24 mouse cellular contexts compared by ENCODE assay signal in genomic region chr1:156211809-156212317, GRCm38 (mm10). TPM values are rescaled to one million over a fixed set of nuclear protein-coding genes. Genes with fewer than 3 reads are reported as not detected.
DNase-seq lines count a peak whose midpoint lies in the region; ATAC-seq and TF ChIP-seq lines count a peak whose summit lies in the region.
"Had no signal": no experiment of that assay in that cellular context is flagged by ENCODE, and none has a peak within 500 bp of the region (broad histone marks: within the 10 kb centered on the region; RNA-seq: fewer than 3 reads in every experiment).

No protein-coding gene starts in this region.

- DNase-seq in forebrain, postnatal 0 days: no peak
- DNase-seq in layer of hippocampus, adult 2 months (ENCODE audit: low spot score in 2 of 2): no peak
- DNase-seq in layer of hippocampus, adult 9-11 months: no peak
- no peak for DNase-seq in midbrain, embryonic 11.5 days (ENCODE audit: low spot score, missing footprints)
- no peak for DNase-seq in midbrain, embryonic 10.5 days (ENCODE audit: low spot score)
- peak; percentile 58 for DNase-seq in MN1 (ENCODE audit: low spot score)
- DNase-seq in gastrocnemius, adult 2 months: no peak
- DNase-seq: adrenal gland, postnatal 14 days; B cell, adult 2 months; cerebellum, adult 18-20 months; cerebellum, adult 9-11 months; cerebellum, postnatal 36 days; gastrocnemius, postnatal 36 days; heart, adult 11 months; heart, postnatal 14 days had no signal

- no peak overlapping the region for H3K9ac ChIP-seq in forebrain, postnatal 0 days
- H3K9ac ChIP-seq in forebrain, embryonic 16.5 days (replicated peaks; ENCODE audit: low read depth, low read length): no peak overlapping the region
- H3K9ac ChIP-seq in midbrain, embryonic 11.5 days (ENCODE audit: low read length): no peak overlapping the region
- H3K9ac ChIP-seq: embryonic facial prominence, embryonic 13.5 days; forebrain, embryonic 12.5 days; heart, embryonic 15.5 days; hindbrain, embryonic 13.5 days had no signal

- ATAC-seq in forebrain, postnatal 0 days: peak; percentile 23; the same call in 1 of the 2 replicates
- no peak for ATAC-seq in forebrain, embryonic 16.5 days
- peak; percentile 57; the same call in 1 of the 2 replicates for ATAC-seq in midbrain, embryonic 11.5 days (ENCODE audit: low FRiP score)
- ATAC-seq: CD4-positive, CD25-positive, alpha-beta regulatory T cell, adult 4 months had no signal

- no peaks in the 10 kb centered on the region for H3K4me1 ChIP-seq in forebrain, postnatal 0 days (ENCODE audit: insufficient read depth)
- peaks cover 4% of the 10 kb centered on the region for H3K4me1 ChIP-seq in forebrain, embryonic 16.5 days (replicated peaks; ENCODE audit: control insufficient read depth, insufficient read depth, low read length)
- peaks cover 2% of the 10 kb centered on the region; the same call in 1 of the 2 replicates for H3K4me1 ChIP-seq in midbrain, embryonic 11.5 days (ENCODE audit: control insufficient read depth, insufficient read depth, low read length)
- peaks cover 32% of the 10 kb centered on the region for H3K4me1 ChIP-seq in midbrain, embryonic 10.5 days
- H3K4me1 ChIP-seq: embryonic facial prominence, embryonic 13.5 days; forebrain, embryonic 12.5 days had no signal

- H3K4me3 ChIP-seq in forebrain, postnatal 0 days (ENCODE audit: low read depth, low read length): no peak overlapping the region
- H3K4me3 ChIP-seq in forebrain, embryonic 16.5 days (replicated peaks; ENCODE audit: low read length): no peak overlapping the region
- no peak overlapping the region for H3K4me3 ChIP-seq in layer of hippocampus, adult 2 months
- H3K4me3 ChIP-seq in midbrain, embryonic 11.5 days (ENCODE audit: low read depth, low read length): no peak overlapping the region
- H3K4me3 ChIP-seq in midbrain, embryonic 10.5 days: no peak overlapping the region
- H3K4me3 ChIP-seq in gastrocnemius, adult 2 months: no peak overlapping the region
- H3K4me3 ChIP-seq: embryonic facial prominence, embryonic 13.5 days; forebrain, embryonic 12.5 days; heart, embryonic 15.5 days; hindbrain, embryonic 13.5 days had no signal

- no peaks in the 10 kb centered on the region for H3K9me3 ChIP-seq in forebrain, postnatal 0 days (ENCODE audit: low read length)
- no peaks in the 10 kb centered on the region for H3K9me3 ChIP-seq in forebrain, embryonic 16.5 days (ENCODE audit: control insufficient read depth, low read length)
- H3K9me3 ChIP-seq in midbrain, embryonic 11.5 days (ENCODE audit: control insufficient read depth, low read length): no peaks in the 10 kb centered on the region
- H3K9me3 ChIP-seq in midbrain, embryonic 10.5 days (replicated peaks): no peaks in the 10 kb centered on the region
- H3K9me3 ChIP-seq: embryonic facial prominence, embryonic 13.5 days; forebrain, embryonic 12.5 days; G1E; heart, embryonic 15.5 days; hindbrain, embryonic 13.5 days had no signal

- intact Hi-C loops in gastrocnemius, adult 2 months (cut with DNase I): no loop called here

- H3K4me2 ChIP-seq in forebrain, postnatal 0 days (ENCODE audit: low read depth): no peak overlapping the region
- no peak overlapping the region for H3K4me2 ChIP-seq in forebrain, embryonic 16.5 days (ENCODE audit: low read length)
- H3K4me2 ChIP-seq in midbrain, embryonic 11.5 days: no peak overlapping the region
- H3K4me2 ChIP-seq: embryonic facial prominence, embryonic 13.5 days; forebrain, embryonic 12.5 days; heart, embryonic 15.5 days; hindbrain, embryonic 13.5 days had no signal

- H3K27ac ChIP-seq in forebrain, postnatal 0 days (ENCODE audit: low read depth, low read length): no peak overlapping the region
- H3K27ac ChIP-seq in forebrain, embryonic 16.5 days (ENCODE audit: low read length): no peak overlapping the region
- H3K27ac ChIP-seq in layer of hippocampus, adult 2 months: no peak overlapping the region
- H3K27ac ChIP-seq in midbrain, embryonic 11.5 days (ENCODE audit: low read depth, low read length): no peak overlapping the region
- H3K27ac ChIP-seq in midbrain, embryonic 10.5 days (replicated peaks): no peak overlapping the region
- no peak overlapping the region for H3K27ac ChIP-seq in gastrocnemius, adult 2 months
- H3K27ac ChIP-seq: embryonic facial prominence, embryonic 13.5 days; forebrain, embryonic 12.5 days; heart, embryonic 15.5 days; hindbrain, embryonic 13.5 days had no signal

- 0 out of 2 replicates have a peak, but pooled peaks cover 2% of the 10 kb centered on the region for H3K27me3 ChIP-seq in forebrain, postnatal 0 days (ENCODE audit: insufficient read depth, low read length)
- peaks cover 3% of the 10 kb centered on the region; the same call in 1 of the 2 replicates for H3K27me3 ChIP-seq in forebrain, embryonic 16.5 days (replicated peaks; ENCODE audit: control insufficient read depth, insufficient read depth, low read length)
- no peaks in the 10 kb centered on the region for H3K27me3 ChIP-seq in midbrain, embryonic 11.5 days (ENCODE audit: control insufficient read depth, insufficient read depth, low read length)
- peaks cover 19% of the 10 kb centered on the region for H3K27me3 ChIP-seq in midbrain, embryonic 10.5 days (ENCODE audit: low read depth, poor library complexity, severe bottlenecking)

- TF ChIP-seq CTCF in forebrain, postnatal 0 days (IDR thresholded peaks at IDR 0.05; ENCODE audit: low read depth): no peak
- TF ChIP-seq CTCF in layer of hippocampus, adult 2 months (conservative IDR thresholded peaks at IDR 0.05): peak; percentile 58
- no peak for TF ChIP-seq CTCF in gastrocnemius, adult 2 months (IDR thresholded peaks at IDR 0.05)

- WGBS in forebrain, postnatal 0 days: 36% methylated on average over 6 of the region's 6 CpGs
- WGBS in forebrain, embryonic 16.5 days: 26% methylated on average over 6 of the region's 6 CpGs
- WGBS in midbrain, embryonic 11.5 days: 25% methylated on average over 6 of the region's 6 CpGs
- WGBS in midbrain, embryonic 10.5 days: 37% methylated on average over 6 of the region's 6 CpGs

- H3K36me3 ChIP-seq in forebrain, postnatal 0 days (ENCODE audit: insufficient read depth): no peaks in the 10 kb centered on the region
- H3K36me3 ChIP-seq in forebrain, embryonic 16.5 days (ENCODE audit: control insufficient read depth, insufficient read depth): no peaks in the 10 kb centered on the region
- no peaks in the 10 kb centered on the region for H3K36me3 ChIP-seq in midbrain, embryonic 11.5 days (ENCODE audit: control insufficient read depth, insufficient read depth, low read length)
- H3K36me3 ChIP-seq in midbrain, embryonic 10.5 days: no peaks in the 10 kb centered on the region
- H3K36me3 ChIP-seq: embryonic facial prominence, embryonic 13.5 days; forebrain, embryonic 12.5 days; G1E; heart, embryonic 15.5 days; hindbrain, embryonic 13.5 days had no signal

RNA-seq across cellular contexts. Expression of gene Fam163a, which starts 7.0 kb away (rescaled TPM):
- total RNA-seq in forebrain, postnatal 0 days (2014; rRNA removed): 3.8 and 5.2 TPM in 2 replicates
- 4.8 and 6.9 TPM in 2 replicates for polyA plus RNA-seq in forebrain, postnatal 0 days (2015; fragmentation: Nextera tagmentation; extraction: Ambion mirVana)
- polyA plus RNA-seq in forebrain, embryonic 16.5 days (2015; fragmentation: Nextera tagmentation; extraction: Ambion mirVana): 1.7 and 2.6 TPM in 2 replicates
- 10 to 100 TPM; 14.3 to 14.8 TPM for total RNA-seq in layer of hippocampus, adult 2 months (2021)
- 5.8 and 6.8 TPM in 2 replicates for polyA plus RNA-seq in midbrain, embryonic 11.5 days (2014; fragmentation: Nextera tagmentation; extraction: Ambion mirVana)
- 4.5 and 7.2 TPM in 2 replicates for polyA plus RNA-seq in midbrain, embryonic 10.5 days (2016; fragmentation: Nextera tagmentation; extraction: Ambion mirVana)
- total RNA-seq in gastrocnemius, adult 2 months (2021): not detected
- total RNA-seq: gastrocnemius, adult 8-10 months; gastrocnemius, postnatal 36 days; hematopoietic stem cell, adult 5-6 weeks had no signal
- polyA plus RNA-seq: CD4-positive, CD25-positive, alpha-beta regulatory T cell, adult 4 months; G1E had no signal
